ENCODE assay signal across 8 mouse cellular contexts in the genomic region with DNA sequence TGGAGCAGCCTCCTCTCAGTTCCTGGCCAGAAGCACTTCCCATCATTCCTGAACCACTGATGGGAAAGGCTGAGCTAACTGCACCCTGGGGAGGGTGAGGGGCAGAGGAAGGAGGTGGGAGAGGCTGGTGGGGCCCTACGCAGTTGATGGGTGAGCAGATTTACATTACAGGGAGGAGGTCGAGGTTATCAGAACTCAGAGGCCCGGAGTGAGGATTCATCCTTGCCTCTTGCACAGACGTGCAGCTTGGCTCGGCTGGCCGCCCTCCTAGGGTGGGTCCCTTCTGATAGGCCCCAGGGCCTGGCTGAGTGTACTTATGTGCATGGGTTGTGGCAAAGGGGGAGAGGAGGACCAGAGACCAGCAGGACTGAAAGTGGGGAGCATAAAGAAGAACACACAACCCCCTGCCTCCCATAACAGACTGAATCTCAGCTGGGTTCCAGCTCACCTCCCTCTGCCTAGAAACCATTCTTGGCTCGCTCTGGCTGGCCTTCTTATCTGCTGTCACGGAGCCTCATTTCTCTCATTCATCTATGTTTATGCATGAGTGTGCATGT. TPM values are rescaled to one million over a fixed set of nuclear protein-coding genes. Genes with fewer than 3 reads are reported as not detected.
DNase-seq lines count a peak whose midpoint lies in the region; ATAC-seq and TF ChIP-seq lines count a peak whose summit lies in the region.

No protein-coding gene starts in this region.

- H3K27me3 ChIP-seq in intestine, embryonic 14.5 days (replicated peaks; ENCODE audit: control insufficient read depth, insufficient read depth, low read length): no peaks in the 10 kb centered on the region
- H3K27me3 ChIP-seq in intestine, postnatal 0 days (replicated peaks; ENCODE audit: control insufficient read depth, insufficient read depth, low read length): no peaks in the 10 kb centered on the region
- H3K27me3 ChIP-seq in intestine, embryonic 15.5 days (replicated peaks): no peaks in the 10 kb centered on the region
- no peaks in the 10 kb centered on the region for H3K27me3 ChIP-seq in midbrain, embryonic 14.5 days (ENCODE audit: control insufficient read depth, insufficient read depth, low read length)

- H3K27ac ChIP-seq in intestine, embryonic 14.5 days (ENCODE audit: low read depth): no peak overlapping the region
- H3K27ac ChIP-seq in intestine, postnatal 0 days (ENCODE audit: low read depth, low read length): no peak overlapping the region
- peak overlapping the region; percentile 49 for H3K27ac ChIP-seq in intestine, embryonic 15.5 days
- peak overlapping the region; percentile 53 for H3K27ac ChIP-seq in midbrain, embryonic 14.5 days (replicated peaks; ENCODE audit: low read depth, low read length)

- WGBS in intestine, embryonic 14.5 days: 27% methylated on average over 8 of the region's 8 CpGs
- 29% methylated on average over 8 of the region's 8 CpGs for WGBS in intestine, postnatal 0 days
- 26% methylated on average over 8 of the region's 8 CpGs for WGBS in intestine, embryonic 15.5 days
- WGBS in midbrain, embryonic 14.5 days: 35% methylated on average over 8 of the region's 8 CpGs

- no peaks in the 10 kb centered on the region for H3K9me3 ChIP-seq in intestine, embryonic 14.5 days (ENCODE audit: control insufficient read depth, low read length)
- no peaks in the 10 kb centered on the region for H3K9me3 ChIP-seq in intestine, postnatal 0 days (ENCODE audit: control insufficient read depth)
- H3K9me3 ChIP-seq in intestine, embryonic 15.5 days: no peaks in the 10 kb centered on the region
- no peaks in the 10 kb centered on the region for H3K9me3 ChIP-seq in midbrain, embryonic 14.5 days (ENCODE audit: control insufficient read depth, low read length)

- peaks cover 47% of the 10 kb centered on the region for H3K4me1 ChIP-seq in intestine, embryonic 14.5 days (replicated peaks; ENCODE audit: control insufficient read depth, insufficient read depth, low read length)
- H3K4me1 ChIP-seq in intestine, postnatal 0 days (replicated peaks; ENCODE audit: control insufficient read depth, insufficient read depth, low read length): peaks cover 10% of the 10 kb centered on the region; the same call in 1 of the 2 replicates
- peaks cover 46% of the 10 kb centered on the region for H3K4me1 ChIP-seq in intestine, embryonic 15.5 days (replicated peaks)
- peaks cover 27% of the 10 kb centered on the region for H3K4me1 ChIP-seq in midbrain, embryonic 14.5 days (ENCODE audit: control insufficient read depth, insufficient read depth, low read length)

- no peaks in the 10 kb centered on the region for H3K36me3 ChIP-seq in intestine, embryonic 14.5 days (ENCODE audit: control insufficient read depth, insufficient read depth, low read length)
- no peaks in the 10 kb centered on the region for H3K36me3 ChIP-seq in intestine, postnatal 0 days (ENCODE audit: control insufficient read depth, insufficient read depth)
- no peaks in the 10 kb centered on the region for H3K36me3 ChIP-seq in intestine, embryonic 15.5 days
- H3K36me3 ChIP-seq in midbrain, embryonic 14.5 days (ENCODE audit: control insufficient read depth, insufficient read depth, low read length): no peaks in the 10 kb centered on the region

- no peak overlapping the region for H3K9ac ChIP-seq in intestine, embryonic 14.5 days (ENCODE audit: low read length)
- no peak overlapping the region for H3K9ac ChIP-seq in intestine, postnatal 0 days (ENCODE audit: low read depth, low read length)
- H3K9ac ChIP-seq in intestine, embryonic 15.5 days: 0 out of 2 replicates have a peak overlapping the region, but pooled peaks have one; percentile 3
- no peak overlapping the region; the same call in 1 of the 2 replicates for H3K9ac ChIP-seq in midbrain, embryonic 14.5 days (replicated peaks; ENCODE audit: low read length)

- TF ChIP-seq CTCF in intestine, postnatal 0 days (IDR thresholded peaks at IDR 0.05; ENCODE audit: low read depth): no peak

- no peak for DNase-seq in intestine, embryonic 14.5 days (ENCODE audit: low spot score)
- peak; percentile 75 to 84 for DNase-seq in cerebellum, postnatal 10 days
- peak; percentile 51 for DNase-seq in midbrain, embryonic 14.5 days
- DNase-seq in frontal cortex, postnatal 25 days (ENCODE audit: low spot score in 2 of 2): no peak
- DNase-seq in testis, postnatal 10 days (ENCODE audit: low spot score): no peak
- no peak for DNase-seq in adrenal gland, postnatal 4 days (ENCODE audit: low spot score in 2 of 2)

- ATAC-seq in intestine, embryonic 14.5 days (replicated peaks; ENCODE audit: low FRiP score, low TSS enrichment, low read depth): peak; percentile 61; the same call in 1 of the 2 replicates
- ATAC-seq in intestine, postnatal 0 days: no peak
- peak; percentile 73 for ATAC-seq in intestine, embryonic 15.5 days
- 0 out of 2 replicates have a peak, but pooled peaks have one; percentile 11 for ATAC-seq in midbrain, embryonic 14.5 days (ENCODE audit: low FRiP score, low TSS enrichment)

- H3K4me3 ChIP-seq in intestine, embryonic 14.5 days (ENCODE audit: low read depth, low read length): no peak overlapping the region
- no peak overlapping the region for H3K4me3 ChIP-seq in intestine, postnatal 0 days (ENCODE audit: low read depth, low read length)
- H3K4me3 ChIP-seq in intestine, embryonic 15.5 days (replicated peaks): no peak overlapping the region
- H3K4me3 ChIP-seq in midbrain, embryonic 14.5 days (replicated peaks; ENCODE audit: low read depth, low read length): no peak overlapping the region

- no peak overlapping the region for H3K4me2 ChIP-seq in intestine, embryonic 14.5 days (ENCODE audit: low read length)
- H3K4me2 ChIP-seq in intestine, postnatal 0 days (replicated peaks; ENCODE audit: low read depth): no peak overlapping the region
- H3K4me2 ChIP-seq in intestine, embryonic 15.5 days (replicated peaks): peak overlapping the region; percentile 30; the same call in 1 of the 2 replicates
- no peak overlapping the region for H3K4me2 ChIP-seq in midbrain, embryonic 14.5 days (ENCODE audit: low read length)

RNA-seq across cellular contexts. Expression of gene Arrb1, which starts 30.1 kb away (rescaled TPM):
- polyA plus RNA-seq in intestine, embryonic 14.5 days (2014; fragmentation: Nextera tagmentation; extraction: Ambion mirVana): 5.3 and 6.1 TPM in 2 replicates
- polyA plus RNA-seq in intestine, postnatal 0 days (2015; fragmentation: Nextera tagmentation; extraction: Ambion mirVana): 4.2 and 4.4 TPM in 2 replicates
- 8.5 and 9.0 TPM in 2 replicates for polyA plus RNA-seq in intestine, embryonic 15.5 days (2015; fragmentation: Nextera tagmentation; extraction: Ambion mirVana)
- polyA plus RNA-seq in midbrain, embryonic 14.5 days (2014; fragmentation: Nextera tagmentation; extraction: Ambion mirVana): 10.3 and 13.3 TPM in 2 replicates
- 10 to 100 TPM; 74.9 to 76.9 TPM for total RNA-seq in adrenal gland, postnatal 4 days (2021)

Comparison
In these comparisons a context has a peak if more than half of its experiments do, and no peak if none do; other contexts are left out.
1. H3K27ac ChIP-seq: peak in intestine, embryonic 15.5 days (single experiment) and midbrain, embryonic 14.5 days (single experiment); none in intestine, embryonic 14.5 days (single experiment) and intestine, postnatal 0 days (single experiment).
2. DNase-seq: peak in cerebellum, postnatal 10 days (2 of 2) and midbrain, embryonic 14.5 days (single experiment); none in intestine, embryonic 14.5 days (single experiment), frontal cortex, postnatal 25 days (0 of 2), testis, postnatal 10 days (single experiment) and adrenal gland, postnatal 4 days (0 of 2).